Mouse (Mus musculus): ENCODE measurements around the gene Crispld2.

Crispld2 gene

GRCm38 (mm10) chr8:119992249-119992648 is at the start of gene Crispld2:
Crispld2 (plus strand) TSS chr8:119992438.
- no peak for DNase-seq (ENCODE audit: low read depth, low spot score)

GRCm38 (mm10) chr8:119943616-119944015 is 48.6 kb upstream of the Crispld2 start:
- DNase-seq (ENCODE audit: low read depth, low spot score) = no peak

- DNase-seq (ENCODE audit: low read depth, low spot score) = peak; percentile 67
Measured at GRCm38 (mm10) chr8:119944096-119944811, 48.0 kb upstream of the Crispld2 start.

GRCm38 (mm10) chr8:119946326-119946865 is 45.8 kb upstream of the Crispld2 start:
- DNase-seq (ENCODE audit: low read depth, low spot score) = peak; percentile 53

- peak; percentile 93 for DNase-seq (ENCODE audit: low read depth, low spot score)
Measured at GRCm38 (mm10) chr8:119947653-119948052, 44.6 kb upstream of the Crispld2 start.

- no peak for DNase-seq (ENCODE audit: low read depth, low spot score)
Measured at GRCm38 (mm10) chr8:119948340-119948739, 43.9 kb upstream of the Crispld2 start.

- DNase-seq (ENCODE audit: low read depth, low spot score) = no peak
Measured at GRCm38 (mm10) chr8:119952282-119952681, 40.0 kb upstream of the Crispld2 start.

GRCm38 (mm10) chr8:119952747-119953146 is 39.5 kb upstream of the Crispld2 start:
- no peak for DNase-seq (ENCODE audit: low read depth, low spot score)

- no peak for DNase-seq (ENCODE audit: low read depth, low spot score)
Measured at GRCm38 (mm10) chr8:119955333-119955732, 36.9 kb upstream of the Crispld2 start.

- no peak for DNase-seq (ENCODE audit: low read depth, low spot score)
Measured at GRCm38 (mm10) chr8:119958076-119958475, 34.2 kb upstream of the Crispld2 start.

- no peak for DNase-seq (ENCODE audit: low read depth, low spot score)
Measured at GRCm38 (mm10) chr8:119960531-119961104, 31.6 kb upstream of the Crispld2 start.

GRCm38 (mm10) chr8:119964859-119965258 is 27.4 kb upstream of the Crispld2 start:
- no peak for DNase-seq (ENCODE audit: low read depth, low spot score)

- no peak for DNase-seq (ENCODE audit: low read depth, low spot score)
Measured at GRCm38 (mm10) chr8:119967435-119967834, 24.8 kb upstream of the Crispld2 start.

- no peak for DNase-seq (ENCODE audit: low read depth, low spot score)
Measured at GRCm38 (mm10) chr8:119970169-119970568, 22.1 kb upstream of the Crispld2 start.

- DNase-seq (ENCODE audit: low read depth, low spot score) = no peak
Measured at GRCm38 (mm10) chr8:119972558-119972957, 19.7 kb upstream of the Crispld2 start.

GRCm38 (mm10) chr8:119978770-119979381 is 13.4 kb upstream of the Crispld2 start:
- DNase-seq (ENCODE audit: low read depth, low spot score) = no peak

GRCm38 (mm10) chr8:119981253-119981652 is 11.0 kb upstream of the Crispld2 start:
- peak; percentile 23 for DNase-seq (ENCODE audit: low read depth, low spot score)

- DNase-seq (ENCODE audit: low read depth, low spot score) = peak; percentile 43
Measured at GRCm38 (mm10) chr8:119984085-119984484, 8.2 kb upstream of the Crispld2 start.

- no peak for DNase-seq (ENCODE audit: low read depth, low spot score)
Measured at GRCm38 (mm10) chr8:119986174-119986573, 6.1 kb upstream of the Crispld2 start.

- DNase-seq (ENCODE audit: low read depth, low spot score) = no peak
Measured at GRCm38 (mm10) chr8:119988087-119988486, 4.2 kb upstream of the Crispld2 start.

GRCm38 (mm10) chr8:119994114-119994513 is 1.9 kb downstream of the Crispld2 start:
- DNase-seq (ENCODE audit: low read depth, low spot score) = no peak

GRCm38 (mm10) chr8:119994556-119994955 is 2.3 kb downstream of the Crispld2 start:
- DNase-seq (ENCODE audit: low read depth, low spot score) = no peak

- no peak for DNase-seq (ENCODE audit: low read depth, low spot score)
Measured at GRCm38 (mm10) chr8:119997266-119997665, 5.0 kb downstream of the Crispld2 start.

All from A20 (cell line).